Mouse (Mus musculus) heart, adult 9 months (tissue): ENCODE measurements around the gene Ism1.

ENCODE experiments used
- DNase-seq, 2 experiments: peaks; one replicate each; pipeline ENCODE4 v3.0.0; 2022; ENCODE audit warnings: low spot score in 2 of 2

Ism1 gene

GRCm38 (mm10) chr2:139714206-139714605 is 36.2 kb downstream of the Ism1 start:
- no peak for DNase-seq

DNA sequence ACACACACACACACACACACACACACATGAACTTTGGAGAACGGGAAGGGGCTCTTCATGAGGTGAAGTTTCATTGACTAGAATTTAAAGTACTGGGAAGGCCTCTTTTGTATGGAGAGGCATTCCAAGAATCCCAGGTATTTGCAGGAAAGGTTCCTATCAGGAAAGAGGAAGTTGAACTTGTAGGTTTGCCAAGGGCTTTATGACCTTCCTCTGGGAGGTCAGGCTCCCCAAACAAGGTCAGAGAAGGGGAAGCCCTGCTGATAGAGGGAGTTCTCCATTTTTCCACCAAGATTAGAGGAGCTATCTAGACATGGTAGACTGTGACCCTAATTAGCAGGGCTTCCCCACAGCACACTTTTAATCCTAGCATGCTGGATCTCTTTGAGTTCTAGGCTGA is 39.8 kb downstream of the Ism1 start:
- DNase-seq = no peak

DNA sequence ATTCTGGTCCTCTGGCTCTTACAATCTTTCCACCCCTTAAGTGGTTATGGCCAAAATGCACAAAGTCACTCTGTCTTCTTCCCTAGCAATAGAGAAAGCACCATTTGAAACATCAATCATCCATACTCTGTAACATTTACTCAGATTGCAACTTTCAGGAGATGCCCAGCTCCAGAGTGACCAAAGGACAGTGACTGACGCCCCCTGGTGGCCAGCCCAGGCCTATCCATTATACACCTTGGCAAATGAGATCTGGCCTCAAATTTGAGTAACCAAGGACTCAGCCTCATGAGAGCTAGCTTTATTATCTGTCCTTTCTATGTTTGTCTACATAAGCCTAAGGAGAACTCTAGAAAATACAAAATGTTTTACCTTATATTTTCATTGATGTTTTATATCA is 44.7 kb downstream of the Ism1 start:
- no peak for DNase-seq

DNA sequence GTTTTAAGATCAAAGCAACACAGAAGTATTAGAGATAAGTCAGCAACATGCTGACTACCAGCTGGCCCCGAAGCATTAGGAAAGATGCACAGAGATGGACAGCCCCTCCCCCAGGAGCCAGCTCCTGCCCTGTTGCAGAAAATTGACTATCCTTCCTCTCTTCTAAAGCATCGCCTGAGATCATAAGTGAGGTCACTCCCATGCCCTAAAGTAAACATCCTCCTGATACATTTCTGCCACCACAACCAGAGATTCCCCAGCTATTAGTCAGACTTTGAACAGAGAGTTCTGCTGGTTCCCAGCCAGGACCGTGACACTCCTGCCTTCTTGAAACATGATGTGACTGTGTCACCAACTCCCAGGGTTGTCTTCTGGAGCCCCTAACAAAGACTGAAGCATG is 45.3 kb downstream of the Ism1 start:
- DNase-seq = no peak

GRCm38 (mm10) chr2:139724202-139724838 is 46.3 kb downstream of the Ism1 start:
- no peak for DNase-seq

- no peak for DNase-seq
Measured at GRCm38 (mm10) chr2:139725328-139725727, 47.4 kb downstream of the Ism1 start.

GRCm38 (mm10) chr2:139728060-139728459 is 50.1 kb downstream of the Ism1 start:
- no peak for DNase-seq

GRCm38 (mm10) chr2:139729377-139729776 is 51.4 kb downstream of the Ism1 start:
- no peak for DNase-seq

DNA sequence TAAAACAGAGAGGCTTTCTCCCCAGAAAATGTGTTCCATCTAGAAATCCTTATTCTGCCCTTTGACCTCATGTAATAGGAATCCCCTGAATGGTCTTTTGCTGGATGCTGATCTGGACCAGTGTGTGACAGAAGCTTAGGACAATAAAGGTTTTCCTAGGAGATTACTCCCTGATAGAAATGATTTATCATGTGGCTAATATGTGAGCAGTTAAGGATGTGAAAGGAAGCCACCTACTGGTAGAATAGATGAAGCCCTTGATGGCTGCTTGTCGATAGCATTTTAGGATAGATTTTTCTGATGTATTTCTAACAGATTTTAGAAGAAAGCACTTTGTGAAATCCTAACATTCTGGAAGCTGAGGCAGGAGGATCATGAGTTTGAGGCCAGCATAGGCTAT is 64.4 kb downstream of the Ism1 start:
- DNase-seq = no peak

DNA sequence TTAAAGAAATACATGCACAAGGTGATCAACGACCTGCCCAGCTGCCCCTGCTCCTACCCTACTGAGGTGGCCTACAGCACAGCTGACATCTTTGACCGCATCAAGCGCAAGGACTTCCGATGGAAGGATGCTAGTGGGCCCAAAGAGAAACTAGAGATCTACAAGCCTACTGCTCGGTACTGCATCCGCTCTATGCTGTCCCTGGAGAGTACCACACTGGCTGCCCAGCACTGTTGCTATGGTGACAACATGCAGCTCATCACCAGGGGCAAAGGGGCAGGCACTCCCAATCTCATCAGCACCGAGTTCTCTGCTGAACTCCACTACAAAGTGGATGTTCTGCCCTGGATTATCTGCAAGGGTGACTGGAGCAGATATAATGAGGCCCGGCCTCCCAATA is 79.0 kb downstream of the Ism1 start:
- no peak for DNase-seq

GRCm38 (mm10) chr2:139757456-139757855 is 79.5 kb downstream of the Ism1 start:
- DNase-seq = no peak

DNA sequence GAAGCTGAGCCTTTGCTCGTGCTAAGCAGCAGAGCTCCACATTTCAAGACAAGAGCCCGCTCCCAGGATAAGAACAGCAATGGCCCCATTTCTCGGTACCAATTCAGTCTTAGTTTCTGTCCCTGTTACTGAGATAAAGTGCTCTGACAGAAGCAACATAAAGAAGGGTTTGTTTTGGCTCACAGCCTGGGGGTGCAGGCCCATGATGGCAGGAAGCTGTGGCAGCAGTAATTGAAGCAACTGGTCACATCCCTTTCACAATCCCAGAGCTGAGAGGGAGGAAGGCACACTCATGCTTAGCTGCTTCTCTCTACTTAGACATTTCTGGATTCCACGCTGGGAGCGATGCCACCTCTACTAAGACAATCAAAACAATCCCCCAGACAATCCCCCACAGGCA is 86.4 kb downstream of the Ism1 start:
- DNase-seq = no peak

- DNase-seq = no peak
Measured at GRCm38 (mm10) chr2:139774949-139775570, 97.1 kb downstream of the Ism1 start.

- DNase-seq = no peak
Measured at GRCm38 (mm10) chr2:139776644-139777043, 98.7 kb downstream of the Ism1 start.

DNA sequence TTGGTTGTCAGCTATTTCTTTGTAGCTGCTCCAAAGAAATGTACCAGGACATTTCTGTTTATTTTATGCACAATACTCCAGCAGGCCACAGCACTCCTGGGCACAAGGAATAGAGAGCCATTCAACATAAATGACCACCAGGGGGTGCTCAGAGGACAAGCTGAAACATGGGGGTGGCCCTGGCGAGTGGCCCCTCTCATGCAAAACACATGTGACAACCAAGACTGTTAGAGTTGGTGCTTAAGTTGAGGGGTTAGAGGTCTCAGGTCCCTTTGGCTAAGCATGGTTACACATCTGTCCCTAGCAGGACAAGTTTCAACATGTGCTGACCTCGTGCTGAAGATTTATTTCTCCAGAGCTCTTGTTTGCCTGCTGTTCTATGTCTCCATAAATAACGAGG is 100.3 kb downstream of the Ism1 start:
- peak in 1 of 2 experiments; percentile 3 for DNase-seq

DNA sequence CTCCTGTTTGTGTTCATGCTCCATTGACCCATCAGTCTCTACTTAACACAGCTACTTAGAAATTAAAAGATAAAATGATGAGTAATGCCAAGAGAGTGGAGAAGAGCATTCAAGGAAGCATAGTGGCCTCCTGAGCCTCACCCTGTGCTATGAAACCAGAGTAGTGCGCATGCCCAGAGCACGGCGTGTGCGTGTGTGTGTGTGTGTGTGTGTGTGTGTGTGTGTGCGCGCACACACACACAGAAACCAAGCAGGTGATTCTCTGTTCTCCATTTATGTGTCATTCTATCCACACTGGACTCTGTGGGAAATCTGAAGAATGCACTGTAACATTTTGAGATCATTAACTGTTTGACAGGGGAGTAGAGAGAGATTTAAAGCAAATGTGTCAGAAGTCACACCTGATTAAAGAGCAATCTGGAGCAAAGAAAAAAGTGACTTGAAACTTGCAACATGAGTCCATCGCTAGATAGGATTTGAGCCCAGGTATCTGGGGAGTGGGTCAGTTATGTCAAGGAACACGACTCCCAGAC is 105.4 kb downstream of the Ism1 start:
- no peak for DNase-seq

DNA sequence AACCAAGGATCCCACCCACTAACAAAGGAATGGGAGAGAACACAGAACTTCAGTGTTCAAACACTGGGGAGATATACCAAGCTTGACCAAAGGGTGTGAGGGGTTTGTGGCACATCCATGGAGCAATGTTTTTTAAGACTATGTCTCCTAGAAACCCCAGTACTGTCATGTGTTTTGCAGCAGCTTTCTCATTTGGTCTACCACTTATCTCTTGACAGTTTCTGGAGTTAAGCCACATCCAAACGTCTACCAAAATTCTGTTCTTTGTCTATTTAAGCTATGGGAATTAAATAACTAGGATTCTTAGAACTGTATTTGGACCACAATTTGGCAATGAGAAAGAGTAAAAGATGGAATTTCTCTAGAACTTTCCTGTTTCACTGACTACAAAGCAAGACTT is 106.5 kb downstream of the Ism1 start:
- no peak for DNase-seq

DNA sequence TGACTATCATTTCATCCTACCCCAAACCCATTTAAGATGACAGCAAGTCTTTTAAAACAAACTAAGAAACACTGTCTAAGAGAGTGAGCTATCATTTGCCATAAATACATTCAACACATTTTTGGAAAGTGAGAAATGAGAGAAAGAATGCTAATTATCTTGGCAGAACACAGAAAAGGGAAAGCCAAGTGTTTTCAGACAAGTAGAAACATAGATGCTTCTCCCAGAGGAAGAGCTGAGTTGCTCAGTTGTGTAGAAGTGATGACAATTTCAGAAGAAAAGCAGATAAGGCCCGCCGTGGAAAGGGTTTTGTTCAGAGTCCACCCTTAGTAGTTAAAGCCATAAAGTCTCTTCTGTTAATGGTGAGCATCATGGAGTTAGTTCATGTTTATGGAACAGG is 107.0 kb downstream of the Ism1 start:
- DNase-seq = peak in 1 of 2 experiments; percentile 9

DNA sequence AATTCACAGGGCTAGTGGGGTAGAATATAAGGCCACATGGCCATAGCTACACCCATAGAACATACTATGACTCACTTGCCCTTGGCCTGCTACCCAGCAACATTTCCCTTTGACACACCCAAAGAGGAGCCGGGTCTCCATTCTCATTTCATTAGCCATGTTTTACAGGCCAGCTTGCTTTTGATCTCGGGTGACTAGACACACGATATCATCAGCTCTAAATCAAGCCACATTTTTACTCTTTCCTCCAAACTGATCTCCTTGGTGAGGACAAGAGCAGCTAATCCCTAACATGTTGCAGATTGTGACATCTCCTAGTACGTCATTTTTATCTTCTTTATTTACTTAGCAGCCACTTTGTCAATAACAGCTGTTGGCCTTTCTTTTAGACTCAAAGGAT is 110.7 kb downstream of the Ism1 start:
- no peak for DNase-seq

DNA sequence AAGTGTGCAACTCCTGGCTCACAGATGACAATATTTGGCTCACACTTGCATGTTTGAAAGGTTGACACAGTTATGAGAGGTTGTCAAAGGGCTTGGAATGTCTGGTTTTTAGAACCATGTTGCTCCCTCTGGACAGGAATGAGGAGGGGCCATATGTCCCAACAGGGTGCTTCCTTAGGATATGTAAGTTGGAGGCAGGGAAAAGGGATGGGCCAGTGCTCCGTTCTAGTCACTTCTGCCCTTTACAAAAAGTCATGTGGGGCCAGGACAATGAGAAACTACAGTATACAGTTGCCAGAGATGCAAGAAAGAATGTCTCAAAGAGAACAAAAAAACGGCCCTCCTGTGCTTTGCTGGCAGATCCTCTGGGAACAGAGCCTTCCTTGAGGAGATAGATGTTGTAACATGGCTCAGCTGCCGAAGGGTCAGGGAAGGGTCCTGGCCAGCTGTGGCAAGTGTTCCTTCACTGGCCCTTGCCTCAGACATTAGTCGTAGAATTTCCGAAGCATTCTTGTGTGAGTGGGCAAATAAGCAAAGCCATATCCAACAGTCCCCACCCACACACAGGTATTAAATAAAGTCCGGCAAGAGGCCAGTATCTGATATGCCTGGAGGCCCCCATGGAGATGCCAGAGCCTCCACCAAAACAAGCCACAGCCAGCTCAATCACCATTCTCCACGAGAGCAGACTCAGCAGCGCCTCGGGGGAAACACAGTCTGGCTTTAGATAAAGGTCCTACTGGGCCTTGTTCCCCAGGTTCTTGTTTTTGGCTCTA is 114.6 kb downstream of the Ism1 start:
- DNase-seq = peak; percentile 5 to 41

DNA sequence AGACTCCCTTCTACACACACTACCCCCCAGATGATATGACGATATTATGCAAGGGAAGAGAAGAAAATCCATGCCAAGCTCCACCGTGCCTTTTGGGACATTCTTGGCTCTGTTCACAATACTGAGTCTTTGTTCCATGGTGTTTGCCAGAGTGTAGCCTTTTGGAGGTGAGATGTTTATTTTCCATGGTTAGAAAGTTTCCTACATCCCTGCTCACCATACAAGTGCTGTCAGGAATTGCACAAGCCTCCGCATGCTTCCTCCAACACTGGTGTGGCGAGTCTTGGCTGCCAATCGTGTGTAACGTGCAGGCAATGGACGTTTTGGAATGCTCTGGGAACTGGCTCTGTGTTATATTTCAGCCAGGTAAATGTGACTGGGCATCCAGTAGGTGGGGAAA is 126.1 kb downstream of the Ism1 start:
- DNase-seq = no peak

DNA sequence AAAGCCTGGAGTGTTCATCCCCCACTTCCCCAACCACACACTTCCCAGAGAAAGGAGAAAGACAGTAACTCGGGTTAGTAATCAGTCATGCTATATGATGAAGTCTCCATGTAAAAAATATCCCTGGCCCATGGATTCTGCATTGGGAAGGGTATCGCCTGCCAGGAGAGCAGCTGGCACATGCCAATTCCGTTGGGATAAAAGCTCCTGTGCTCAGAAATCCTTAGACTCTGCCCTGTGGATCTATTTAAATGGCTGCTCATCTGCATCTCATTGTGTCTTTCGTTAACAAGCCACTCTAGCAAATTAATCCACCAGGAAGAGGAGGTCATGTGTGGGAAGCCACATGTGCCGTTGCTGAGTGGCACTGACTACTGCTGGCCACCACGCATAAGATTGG is 129.9 kb downstream of the Ism1 start:
- no peak for DNase-seq
